Mouse (Mus musculus) layer of hippocampus, adult 9-11 months (tissue): Measurements from ENCODE around the gene Ttl.

Source experiments
- DNase-seq: peaks from one replicate; pipeline ENCODE4 v3.0.0; 2022

Gene Ttl

DNA sequence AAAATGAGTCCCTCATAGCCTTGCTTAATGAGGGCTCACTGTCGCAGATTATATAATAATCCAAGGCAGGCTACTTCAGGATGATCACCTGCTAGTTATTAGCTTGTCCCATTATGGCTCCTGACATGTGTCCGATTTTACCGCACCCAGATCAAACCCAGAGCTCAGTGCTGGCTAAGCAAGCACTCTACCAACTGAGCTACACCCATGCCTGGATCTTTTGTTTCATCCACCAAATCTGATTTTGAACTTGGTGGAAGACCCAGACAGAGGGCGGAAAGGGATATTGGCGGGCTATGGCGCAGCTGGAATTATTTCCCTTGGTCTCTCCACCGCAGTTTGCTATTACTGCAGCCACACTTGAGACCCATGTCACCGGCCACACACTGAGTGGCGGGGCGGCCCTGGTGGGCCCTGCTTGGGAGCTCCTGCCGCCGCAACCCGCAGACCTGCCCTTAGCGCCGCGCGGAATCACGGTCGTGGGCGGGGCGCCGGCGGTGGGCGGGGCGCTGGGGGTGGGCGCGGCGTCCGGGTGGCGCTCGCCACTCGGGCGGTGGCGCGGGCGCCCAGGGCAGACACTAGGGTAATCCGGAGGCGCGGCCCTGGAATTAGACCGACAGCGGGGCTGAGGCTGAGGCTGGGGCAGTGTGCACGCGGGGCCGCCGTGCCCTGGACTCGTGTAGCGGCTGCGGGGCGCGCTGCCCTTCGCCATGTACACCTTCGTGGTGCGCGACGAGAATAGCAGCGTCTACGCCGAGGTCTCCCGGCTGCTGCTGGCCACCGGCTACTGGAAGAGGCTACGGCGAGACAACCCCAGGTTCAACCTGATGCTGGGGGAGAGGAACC lies at the start of gene Ttl:
TSS of gene Ttl (plus strand) at position 506 of the 846 bp plus-strand sequence.
- peak; percentile 61 for DNase-seq

DNA sequence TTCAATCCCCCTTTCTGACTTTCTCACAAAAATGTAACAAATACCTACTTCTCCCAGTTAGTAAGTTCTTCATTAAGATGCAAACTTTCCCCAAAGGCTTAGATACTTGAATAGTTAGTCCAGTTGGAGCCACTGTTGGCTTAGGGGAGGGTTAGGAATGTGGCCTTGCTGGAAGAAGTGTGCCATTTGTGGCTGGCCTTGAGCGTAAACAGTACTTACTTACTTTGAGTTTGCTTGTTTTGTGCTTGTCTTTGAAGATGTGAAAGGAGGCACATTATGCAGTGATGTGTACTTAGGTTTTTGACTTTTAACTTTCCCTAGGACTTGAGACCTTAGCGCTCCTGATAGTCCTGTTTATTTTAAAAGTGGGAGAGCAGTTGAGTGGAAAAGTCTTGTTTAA lies 45.6 kb upstream of the Ttl start:
- DNase-seq: no peak

DNA sequence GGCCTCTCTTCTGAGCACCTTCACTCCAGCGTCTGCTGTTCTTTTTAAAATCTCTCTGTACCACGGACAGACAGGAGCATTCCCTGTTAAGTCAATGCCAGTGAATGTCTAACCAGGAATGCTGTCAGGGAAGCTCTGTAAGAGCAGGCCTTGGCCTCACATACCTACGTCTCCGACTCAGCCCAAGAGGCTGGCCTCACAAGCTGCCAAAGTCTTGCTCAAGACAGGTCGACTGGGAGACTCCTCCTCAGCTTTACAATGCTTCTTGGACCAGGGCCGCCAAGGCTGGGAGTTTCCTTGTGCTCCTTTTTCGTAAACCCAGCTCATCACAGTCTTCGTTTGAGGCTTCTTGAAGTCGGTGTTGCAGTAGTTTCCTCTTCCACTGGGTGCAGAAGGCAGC lies 40.9 kb upstream of the Ttl start:
- no peak for DNase-seq

DNA sequence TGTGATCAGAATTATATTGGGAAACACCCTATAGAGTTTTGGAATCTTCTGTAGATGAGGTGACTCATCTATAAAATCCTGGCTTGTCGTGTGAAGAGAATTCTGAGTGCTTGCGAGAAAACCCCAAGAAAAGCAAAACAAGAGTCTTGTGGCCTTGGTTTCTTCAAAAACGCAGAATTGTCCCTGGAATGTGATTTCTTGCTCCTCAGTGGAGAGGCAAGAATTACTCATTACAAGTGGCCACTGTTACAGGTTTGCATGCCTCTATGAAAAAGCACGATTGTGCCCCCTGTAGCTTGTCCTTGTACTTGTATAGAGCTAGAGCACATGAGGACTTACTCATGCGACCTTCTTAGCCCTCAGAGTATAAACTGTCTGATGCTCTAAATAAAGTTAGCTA lies 30.4 kb upstream of the Ttl start:
- DNase-seq: no peak

DNA sequence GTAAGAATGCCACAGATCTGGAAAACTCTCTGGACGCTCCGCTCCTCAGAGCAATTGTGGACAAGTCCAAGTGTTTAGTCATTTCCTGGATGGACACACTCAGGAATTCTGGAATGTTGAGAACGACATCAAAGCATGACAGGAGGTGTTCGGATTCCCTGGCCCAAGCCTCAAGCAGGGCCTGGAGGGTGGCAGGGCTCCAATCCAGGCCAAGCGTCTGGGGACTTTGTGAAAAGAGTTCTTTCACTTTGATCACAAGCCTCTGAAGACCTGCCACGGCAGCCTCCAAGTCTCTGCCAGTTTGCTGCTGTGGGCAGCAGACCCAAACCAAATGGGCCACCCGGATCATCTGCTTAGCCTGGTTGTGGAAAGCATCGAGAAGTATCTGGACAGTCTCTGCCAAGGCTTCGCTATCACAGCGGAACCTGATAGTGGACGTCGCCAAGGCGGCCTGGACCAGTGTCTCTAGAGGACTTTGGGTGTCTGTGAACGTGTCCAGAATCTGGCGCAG lies 27.3 kb upstream of the Ttl start:
- no peak for DNase-seq

DNA sequence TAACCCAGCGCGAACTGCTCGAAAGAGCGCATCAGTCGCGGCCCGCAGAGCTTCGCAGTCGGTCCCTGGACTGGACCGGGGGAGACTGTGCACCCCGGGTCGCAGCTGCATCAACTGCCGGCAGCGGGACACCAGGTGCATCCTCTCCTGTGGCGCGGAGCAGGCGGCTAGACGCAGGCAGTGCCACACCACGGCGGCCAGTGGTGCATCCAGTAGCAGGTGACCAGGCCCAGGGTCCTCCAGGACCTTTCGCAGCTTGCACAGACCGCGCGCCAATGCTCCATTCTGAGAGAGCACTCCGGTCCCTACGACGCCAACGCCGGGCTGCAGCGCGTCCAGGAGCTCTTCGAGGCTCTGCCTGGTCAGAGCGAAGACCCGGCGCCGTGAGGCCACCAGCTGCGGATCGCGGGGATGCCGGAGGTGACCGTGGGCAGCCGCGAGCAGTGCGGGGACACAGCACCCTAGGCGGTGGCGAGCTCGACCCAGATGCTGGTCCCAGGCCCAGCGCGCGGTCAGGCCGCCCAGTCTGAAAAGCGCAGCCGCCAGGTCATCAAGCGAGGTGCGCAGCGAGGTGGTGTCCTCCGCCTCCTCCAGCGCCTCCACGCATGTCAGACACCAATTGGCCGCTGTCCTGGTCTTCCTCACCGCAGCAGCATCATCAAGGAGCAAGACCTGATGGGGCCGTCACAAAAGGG lies 26.7 kb upstream of the Ttl start:
- no peak for DNase-seq

DNA sequence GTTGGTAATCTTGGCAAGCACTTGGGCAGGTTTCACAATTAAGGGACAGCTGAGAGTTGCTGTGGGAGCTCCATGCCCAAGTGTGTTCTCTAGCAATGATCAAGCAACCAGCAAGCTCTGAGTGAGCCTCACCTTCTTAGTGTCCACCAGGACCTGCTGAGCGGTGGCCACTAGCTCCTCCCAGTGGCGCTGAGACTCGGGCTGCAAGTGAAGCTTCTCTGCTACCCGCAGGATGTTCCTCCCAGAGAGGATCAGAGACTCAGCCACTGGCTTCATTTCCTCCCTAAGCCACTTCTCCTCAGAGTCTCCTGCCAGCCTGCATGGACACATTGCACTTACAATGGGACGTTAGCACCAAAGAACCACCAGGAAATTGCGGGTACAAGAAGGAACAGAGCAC lies 25.2 kb upstream of the Ttl start:
- DNase-seq: no peak

DNA sequence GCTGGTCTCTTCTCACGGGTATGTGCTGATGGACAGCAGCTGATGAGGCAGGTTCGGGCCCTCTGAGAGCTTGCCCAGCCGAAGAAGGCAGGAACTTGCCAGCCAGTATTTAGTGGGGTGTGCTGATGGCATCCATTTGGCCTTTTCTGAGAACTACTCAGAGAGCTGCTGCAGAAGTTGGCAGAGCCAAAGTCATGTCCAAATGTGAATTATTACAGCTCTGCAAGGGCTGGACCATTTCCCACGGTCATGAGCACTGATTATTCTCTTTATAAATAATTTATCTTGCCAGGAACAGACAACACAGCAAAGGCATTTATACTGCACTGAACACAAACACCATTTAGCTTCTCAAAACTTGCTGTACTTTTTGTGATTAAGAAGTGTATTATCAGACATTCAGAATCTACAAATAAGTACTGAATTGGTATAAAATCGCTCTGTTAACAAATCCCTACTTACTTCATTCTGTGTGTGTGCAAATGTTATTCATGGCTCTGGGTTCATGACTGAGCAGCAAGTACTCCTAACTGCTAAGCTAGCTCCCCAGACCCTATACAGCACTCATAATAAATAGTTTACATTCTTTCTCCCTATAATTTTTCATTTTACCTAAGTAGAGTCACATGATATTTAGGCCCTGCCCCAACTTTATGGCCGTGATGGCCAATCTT lies 19.4 kb upstream of the Ttl start:
- DNase-seq: no peak

DNA sequence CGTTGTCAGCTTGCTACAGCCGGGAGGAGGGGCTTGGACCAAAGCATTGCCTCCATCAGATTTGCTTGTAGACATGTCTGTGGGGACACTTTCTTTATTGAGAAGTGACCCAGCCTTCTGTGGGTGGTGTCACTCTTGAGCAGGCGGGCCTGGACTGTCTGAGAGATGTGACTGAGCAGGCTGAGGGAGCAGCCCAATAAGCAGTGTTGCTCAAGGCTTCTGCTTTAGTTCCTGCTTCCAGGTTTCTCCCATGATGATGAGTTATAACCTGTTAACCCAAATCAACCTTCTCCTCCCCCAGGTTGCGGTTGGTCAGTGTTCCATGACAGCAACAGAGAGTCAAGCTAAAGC lies 18.9 kb upstream of the Ttl start:
- DNase-seq: no peak

DNA sequence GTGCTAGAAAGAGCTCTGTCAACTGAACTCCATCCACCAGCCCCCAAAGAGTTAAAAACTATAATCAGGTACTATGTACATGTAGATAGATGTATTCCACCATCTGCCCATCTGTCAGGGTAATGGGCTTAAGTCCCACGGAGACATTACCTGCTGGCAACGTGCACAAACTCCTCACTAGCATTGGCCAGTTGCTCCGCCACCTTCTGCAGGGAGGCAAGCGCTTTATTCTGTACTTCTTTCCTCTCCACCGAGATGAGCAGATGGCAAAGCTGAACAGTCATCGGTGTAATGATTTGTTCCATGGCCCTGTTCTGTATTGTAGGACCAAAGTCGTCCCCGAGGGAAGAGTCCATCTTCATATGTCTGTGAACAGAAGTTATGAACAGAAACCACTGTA lies 17.9 kb upstream of the Ttl start, which contains the start of gene Vinac1:
TSS of gene Vinac1 (minus strand) at position 362 of the 400 bp plus-strand sequence.
- DNase-seq: no peak

DNA sequence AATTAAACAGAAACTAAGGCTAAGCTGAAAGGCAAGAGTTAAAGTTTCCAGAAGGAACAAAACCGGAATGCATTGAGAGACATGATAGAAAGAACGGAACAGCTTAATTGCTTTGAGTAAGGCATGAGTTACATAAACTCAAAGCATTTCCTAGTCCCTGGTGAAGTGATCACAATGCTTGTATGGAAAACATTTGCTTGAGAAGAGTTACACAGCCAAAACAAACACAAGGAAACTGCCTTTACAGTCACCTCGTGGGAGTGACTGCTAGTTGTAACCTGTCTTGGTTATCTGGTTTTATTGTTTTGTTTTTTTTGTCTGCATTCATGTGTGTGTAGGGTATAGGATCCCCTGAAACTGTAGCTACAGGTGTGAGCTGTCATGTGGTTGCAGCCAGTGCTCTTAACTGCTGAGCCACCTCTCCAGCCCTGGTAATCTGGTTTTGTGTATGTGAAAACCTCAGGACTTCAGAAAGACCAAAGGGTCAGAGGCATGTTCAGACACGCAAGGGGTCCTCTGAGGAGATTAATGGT lies 13.2 kb upstream of the Ttl start:
- no peak for DNase-seq

DNA sequence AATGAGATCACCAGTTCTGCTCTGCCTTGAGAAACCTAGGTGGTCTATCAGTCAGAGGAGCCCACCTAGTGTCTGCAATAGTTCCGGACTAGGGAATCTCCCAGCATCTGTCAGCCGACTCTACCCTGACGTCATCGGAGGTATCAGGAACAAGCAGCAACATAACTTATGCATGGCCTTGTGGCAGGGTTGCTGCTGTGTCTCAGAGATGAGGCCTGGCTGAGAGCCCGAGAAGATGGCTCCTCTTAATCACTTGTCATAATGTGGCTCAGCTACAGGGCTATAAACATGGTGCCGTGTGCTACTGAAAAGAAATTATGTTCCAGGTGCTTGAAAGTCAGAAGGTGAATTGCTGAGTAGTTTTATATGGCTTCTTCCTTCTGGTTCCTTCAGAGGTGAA lies 10.0 kb upstream of the Ttl start:
- DNase-seq: no peak

DNA sequence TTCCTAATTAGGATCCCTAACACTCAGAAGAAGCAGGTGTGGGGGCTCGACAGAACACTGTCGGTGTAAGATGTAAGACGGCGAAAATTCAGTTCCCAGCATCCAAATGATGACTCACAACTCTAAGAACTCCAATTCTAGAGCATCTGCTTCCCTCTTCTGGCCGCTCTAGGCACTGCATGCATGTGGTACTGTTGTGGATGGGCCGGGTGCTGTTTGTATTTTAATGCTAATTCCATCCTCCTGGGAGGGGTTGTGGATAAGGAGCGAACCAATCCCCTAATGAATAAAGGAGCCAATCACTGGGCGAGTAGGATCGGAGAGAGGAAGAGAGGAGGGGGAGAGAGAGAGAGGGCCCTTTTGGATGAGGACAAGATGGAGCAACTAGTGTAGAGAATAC lies 9.1 kb upstream of the Ttl start:
- no peak for DNase-seq

DNA sequence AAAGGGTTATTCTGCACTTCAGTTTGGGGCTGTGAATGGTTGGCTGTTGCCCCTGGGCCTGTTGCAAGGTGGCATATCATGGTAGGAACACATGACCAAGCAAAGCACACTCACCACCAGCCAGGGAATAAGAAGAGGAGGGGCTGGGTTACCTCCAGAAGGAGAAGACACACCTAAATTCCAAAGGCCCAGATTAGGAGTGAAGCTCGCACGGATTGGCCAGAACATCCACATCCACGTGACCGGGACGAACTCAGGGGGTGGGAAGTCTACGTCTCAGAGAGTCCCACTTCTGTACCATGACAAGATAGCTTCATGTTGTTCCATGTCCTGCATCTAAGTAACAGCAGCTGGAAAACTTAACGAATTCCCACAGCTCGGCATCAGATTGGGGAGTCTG lies 8.5 kb upstream of the Ttl start:
- DNase-seq: no peak

DNA sequence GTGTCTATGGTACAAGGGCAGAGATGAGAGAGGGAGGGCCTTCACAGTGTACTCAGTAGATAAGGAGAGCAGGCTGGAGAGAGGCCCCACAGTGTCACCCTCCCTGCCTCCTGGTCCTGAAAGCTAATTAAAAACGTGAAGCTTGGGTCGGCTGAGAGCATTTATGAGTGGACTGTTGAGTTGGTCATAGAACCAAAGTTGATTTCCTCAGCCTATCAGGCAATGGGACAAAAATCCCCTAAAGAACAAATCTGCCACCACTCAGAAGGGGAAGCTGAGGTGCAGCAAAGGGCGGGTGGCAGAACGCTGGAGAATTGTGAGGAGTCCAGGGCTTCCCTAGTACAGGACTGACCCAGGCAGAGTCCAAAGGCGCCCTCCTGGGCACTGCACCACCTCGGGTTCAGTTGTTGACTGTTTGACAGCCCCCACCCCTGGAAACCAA lies 7.8 kb upstream of the Ttl start:
- no peak for DNase-seq

DNA sequence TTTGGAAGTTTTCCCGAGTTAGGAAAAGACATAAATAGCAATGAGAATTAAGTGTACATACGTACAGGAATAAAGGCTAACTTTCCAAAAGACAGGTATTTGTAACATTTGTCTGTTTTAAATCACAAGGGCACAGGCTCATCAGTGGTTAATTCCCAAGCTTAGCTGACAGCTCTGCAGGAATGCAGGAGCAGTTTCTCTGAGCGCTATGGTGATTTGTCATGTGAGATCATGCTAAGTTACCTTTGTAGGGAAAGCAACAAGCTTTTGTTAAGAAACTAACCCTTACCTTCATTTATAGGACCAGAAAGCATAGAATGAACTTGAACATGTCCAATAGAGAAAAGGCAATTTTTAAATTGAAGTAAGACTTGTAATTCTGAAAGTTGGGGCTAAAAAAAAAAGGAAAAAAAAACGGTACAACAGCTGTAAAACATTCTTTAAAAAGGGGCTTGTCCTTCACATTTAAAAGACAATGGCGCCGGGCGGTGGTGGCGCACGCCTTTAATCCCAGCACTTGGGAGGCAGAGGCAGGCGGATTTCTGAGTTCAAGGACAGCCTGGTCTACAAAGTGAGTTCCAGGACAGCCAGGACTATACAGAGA lies 4.2 kb upstream of the Ttl start:
- DNase-seq: no peak

DNA sequence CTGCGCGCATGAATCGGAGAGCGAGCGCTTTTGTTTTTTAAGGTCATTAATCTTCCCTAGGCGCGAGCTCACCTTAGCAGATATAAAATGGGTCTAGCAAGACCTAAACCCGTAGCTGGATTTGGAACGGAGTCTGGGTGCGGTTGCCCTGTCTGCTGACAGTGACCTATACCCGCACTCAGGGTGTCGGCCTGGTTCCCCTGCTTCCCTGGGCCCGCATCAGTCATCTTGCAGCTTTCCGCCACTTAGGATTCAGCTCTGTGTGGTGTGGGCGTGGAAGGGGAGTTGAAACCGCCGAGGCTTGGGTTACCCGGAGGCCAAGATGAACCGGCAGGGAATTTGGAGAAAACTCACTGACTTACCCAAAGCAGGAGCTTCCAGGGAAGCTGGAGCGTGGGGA lies 584 bp downstream of the Ttl start:
- peak; percentile 42 for DNase-seq

DNA sequence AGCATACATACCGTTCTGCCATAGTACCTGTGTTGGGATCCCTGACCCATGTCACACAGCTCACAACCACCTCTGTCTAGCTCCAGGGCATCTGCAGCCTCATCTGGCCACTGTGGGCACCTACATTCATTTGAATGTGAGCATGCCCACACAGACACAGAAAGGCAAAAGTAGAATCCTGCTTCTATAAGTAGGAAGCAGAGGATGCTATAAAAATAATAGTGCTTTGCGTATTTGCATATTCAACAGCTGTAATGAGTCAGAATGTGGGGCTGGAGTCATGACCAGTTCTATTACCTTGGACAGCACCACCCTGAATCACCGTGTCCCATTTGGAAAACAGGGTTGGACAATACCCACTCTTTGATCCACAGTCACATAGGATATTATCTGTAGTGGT lies 4.6 kb downstream of the Ttl start:
- no peak for DNase-seq

DNA sequence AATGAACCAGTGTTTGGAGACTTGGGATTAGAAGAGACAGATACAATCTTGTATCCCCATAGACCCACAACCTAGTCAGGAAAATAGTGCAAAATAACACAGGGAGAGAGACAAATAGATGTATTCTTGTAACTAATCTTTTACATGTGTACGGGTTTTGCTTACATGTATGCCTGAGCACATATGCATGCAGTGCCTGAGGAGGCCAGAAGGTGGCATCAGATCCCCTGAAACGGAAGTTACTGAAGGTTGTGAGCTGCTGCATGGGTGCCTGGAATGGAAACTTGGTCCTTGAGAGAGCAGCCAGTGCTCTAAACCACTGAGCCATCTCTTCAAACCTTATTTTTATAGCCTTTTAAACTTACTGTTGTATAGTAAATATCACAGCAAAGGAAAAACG lies 12.6 kb downstream of the Ttl start:
- DNase-seq: no peak

DNA sequence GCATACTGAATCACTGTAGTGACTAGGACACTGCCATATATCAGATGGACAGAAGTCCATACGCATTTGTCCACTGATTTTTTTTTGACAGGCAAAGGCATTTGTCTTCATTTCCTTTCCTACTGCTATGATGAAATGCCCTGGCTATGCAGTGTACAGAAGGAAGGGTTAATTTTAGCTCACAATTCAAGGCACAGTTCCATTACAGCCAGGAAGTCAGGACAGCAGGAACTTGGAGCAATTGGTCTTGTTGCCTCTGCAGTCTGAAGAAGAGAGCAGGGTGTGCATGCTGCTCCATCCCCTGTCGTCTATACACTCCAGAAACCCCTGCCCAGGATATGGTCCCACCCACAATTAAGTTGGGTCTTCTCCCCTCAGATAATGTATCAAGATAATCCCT lies 13.5 kb downstream of the Ttl start:
- no peak for DNase-seq

DNA sequence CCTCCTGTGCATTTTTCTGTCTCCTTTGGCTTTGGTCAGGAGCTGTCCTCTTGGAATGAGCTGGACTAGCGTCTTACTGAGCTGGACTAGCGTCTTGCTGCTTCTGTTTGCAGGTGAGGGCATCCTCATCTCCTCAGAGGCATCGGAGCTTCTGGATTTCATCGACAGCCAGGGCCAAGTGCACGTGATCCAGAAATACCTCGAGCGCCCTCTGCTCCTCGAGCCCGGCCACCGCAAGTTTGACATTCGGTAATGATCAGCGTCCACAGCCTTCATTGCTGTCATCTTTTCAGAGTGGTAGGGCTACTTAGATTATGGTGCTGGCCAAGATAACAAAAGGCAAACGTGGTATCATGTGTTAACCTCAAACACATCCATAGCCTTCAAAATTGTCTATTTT lies 15.4 kb downstream of the Ttl start:
- no peak for DNase-seq

DNA sequence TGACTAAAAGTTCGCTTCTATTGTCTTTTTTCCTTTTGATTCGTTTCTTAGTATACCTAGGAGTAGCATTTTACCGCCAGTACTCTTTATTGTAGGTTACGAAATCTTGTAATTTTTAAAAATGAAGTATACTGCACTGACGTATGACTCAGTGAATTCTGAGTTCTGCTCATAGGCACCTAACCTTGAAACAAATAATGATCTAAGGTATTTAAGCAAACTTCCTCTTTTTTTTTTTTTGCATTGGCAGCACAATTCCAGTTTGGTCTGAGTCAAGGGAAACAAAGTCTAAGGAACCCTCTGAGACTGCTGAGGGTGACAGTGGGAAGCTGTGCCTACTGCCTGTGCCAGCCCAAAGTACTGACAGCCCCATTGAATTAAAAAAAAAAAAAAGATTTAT lies 17.8 kb downstream of the Ttl start:
- no peak for DNase-seq

DNA sequence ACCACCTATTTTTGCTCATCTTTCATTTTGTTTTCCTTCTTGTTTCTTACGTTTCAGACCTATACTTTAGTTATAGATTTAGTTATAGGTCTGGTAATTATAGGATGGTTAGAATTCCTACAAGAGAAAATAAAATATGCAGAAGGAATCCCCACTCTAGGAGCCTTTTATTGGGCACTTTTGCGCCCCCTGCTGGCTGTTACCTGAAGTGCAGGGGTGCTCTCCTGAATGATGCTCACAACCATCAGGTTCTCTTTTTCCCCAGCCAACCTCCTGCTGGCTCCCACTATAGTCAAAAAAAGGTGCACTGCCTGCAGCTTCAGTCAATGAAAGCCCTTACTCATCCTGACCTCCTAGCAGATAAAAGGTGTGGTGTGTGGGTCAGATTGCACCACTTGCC lies 19.2 kb downstream of the Ttl start:
- no peak for DNase-seq
